Mouse (Mus musculus) right cerebral cortex, postnatal 25 days (tissue): ENCODE data around the gene Dmac2.

Experiments used
- DNase-seq: peaks from one replicate; pipeline ENCODE4 v3.0.0; 2022

The Dmac2 gene

DNA sequence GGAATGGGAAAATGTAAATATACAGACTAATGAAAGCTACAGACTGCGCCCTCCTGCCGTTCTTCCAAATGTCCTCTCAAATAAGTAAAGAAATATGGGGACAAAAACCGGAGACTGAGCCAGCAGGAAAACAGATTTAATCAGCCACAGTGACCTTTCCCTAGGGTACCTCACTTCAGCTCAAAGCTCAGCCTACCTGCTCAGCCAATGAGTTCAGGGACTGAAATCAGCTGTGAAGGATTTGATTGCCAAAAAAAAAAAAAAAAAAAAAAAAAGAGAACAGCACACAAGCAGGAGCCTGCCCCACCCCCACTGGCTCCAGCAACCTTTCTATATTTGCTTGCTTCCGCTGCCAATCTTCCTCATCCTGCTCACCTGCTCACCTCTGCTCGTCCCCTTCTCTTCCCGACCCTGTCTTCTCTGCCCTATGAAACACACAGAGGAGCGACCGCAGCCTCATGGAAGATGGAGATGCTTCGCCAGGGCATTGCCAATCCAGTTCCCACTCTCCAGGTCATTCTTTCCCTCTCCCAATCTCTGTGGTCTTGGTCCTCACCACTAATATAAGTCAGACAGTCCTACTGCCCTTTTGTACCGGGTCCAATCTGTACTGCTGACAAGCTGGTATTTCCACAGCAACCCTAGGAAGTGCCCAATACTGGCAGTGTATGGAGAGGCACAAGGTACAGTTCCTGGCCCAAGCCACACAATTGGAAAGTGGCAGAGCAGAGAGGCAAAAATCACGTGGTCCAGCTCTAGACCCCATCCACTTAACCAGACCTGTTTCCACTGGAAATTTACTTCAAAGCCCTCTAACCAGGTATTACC is 36.6 kb downstream of the Dmac2 start:
- no peak for DNase-seq

DNA sequence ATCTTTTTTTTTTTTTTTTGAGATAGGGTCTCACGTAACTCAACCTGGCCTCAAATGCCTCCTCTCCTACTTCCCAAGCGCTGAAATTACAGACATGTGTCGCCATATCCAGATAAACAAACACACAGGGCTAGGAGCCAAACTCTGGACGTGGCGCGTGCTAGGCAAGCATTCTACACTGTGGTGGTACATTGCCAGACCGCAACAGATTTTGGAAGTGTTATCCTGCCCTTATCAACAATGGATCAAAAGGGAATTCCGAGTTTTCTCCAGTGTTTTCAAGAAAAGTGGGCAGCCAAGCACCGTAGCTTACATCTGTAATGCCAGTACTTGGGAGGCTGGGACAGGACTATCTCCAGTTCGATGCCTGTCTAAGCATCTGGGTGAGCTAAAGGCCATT is 38.6 kb downstream of the Dmac2 start:
- no peak for DNase-seq

DNA sequence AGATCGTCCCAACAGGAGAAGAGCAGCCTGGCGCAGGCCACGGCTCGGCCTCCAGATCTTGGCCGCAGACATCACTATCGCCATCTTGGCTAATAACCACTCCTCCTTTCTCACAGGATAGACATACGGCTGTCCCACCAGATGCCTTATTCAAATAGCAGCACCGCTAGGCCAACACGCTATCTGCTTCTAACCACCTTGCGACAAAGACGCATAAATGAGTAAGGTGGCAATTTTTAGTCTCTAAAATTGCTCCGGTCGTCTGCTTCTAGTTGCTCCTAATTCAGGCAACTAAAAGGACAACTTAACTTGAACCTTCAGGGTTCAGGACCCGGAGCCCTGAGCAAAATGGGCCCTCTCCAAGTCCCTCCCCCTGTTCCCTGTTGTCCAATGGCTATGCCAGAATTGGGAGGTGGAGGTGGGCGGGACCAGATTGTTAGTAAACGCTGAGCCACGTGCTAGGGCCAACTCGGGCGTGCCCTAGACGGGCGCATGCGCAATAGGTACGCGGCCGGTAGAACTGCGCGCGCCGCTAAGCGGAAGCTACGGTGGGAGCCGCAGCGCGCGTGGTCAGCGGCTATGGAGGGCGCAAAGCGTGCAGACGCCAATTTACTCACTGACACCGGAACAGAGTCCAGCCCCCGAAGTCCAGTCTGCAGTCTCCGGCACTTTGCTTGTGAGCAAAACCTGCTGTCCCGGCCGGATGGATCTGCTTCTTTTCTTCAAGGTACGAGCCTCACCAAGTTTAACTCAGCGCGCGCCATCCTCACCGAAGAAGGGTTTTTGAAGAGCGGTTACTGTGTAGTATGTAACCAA is 39.7 kb downstream of the Dmac2 start, which contains the start of the genes Bckdha and Exosc5:
TSS of gene Bckdha (minus strand) at position 325 of the 816 bp plus-strand sequence.
TSS of gene Exosc5 (plus strand) at position 508 of the 816 bp plus-strand sequence.
- peak; percentile 99 for DNase-seq

DNA sequence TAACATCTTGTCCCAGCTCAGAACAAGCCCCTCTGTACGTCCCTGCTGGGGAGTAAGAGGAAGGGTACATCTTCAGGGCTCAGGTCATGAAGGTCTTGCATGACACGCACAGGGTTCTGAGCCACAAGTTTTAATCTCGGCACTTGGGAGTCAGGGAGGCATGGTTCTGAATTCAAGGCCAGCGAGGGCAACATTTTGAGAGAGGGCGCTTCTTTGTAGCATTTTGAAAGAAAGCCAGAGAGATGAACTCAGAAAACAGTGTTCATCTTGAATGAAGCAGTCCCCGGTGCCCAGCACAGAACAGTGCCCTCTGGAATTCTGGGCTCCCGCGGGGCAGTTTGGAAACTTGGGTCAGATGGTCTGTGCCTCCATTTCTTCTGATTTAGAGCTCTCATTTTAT is 47.2 kb downstream of the Dmac2 start:
- no peak for DNase-seq

DNA sequence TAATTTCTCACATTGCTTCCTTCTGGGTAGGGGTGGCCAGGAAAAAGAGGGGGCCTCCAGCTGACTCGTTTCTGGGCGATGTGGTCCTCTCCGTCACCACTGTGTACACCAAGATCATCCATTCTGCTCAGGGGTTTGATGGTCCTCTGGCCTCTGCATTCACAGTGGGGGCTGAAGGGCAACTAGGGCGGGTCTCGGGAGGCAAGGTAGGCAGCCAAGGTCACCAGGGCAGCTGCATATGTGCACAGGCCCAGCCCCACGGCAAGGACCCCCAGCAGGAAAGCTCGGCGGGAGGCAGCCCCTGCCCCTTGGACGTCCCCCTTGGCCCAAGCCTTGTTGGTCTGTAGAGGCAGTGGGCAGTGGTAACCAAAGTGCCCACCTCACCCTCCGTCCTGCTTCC is 49.9 kb downstream of the Dmac2 start:
- DNase-seq = no peak

DNA sequence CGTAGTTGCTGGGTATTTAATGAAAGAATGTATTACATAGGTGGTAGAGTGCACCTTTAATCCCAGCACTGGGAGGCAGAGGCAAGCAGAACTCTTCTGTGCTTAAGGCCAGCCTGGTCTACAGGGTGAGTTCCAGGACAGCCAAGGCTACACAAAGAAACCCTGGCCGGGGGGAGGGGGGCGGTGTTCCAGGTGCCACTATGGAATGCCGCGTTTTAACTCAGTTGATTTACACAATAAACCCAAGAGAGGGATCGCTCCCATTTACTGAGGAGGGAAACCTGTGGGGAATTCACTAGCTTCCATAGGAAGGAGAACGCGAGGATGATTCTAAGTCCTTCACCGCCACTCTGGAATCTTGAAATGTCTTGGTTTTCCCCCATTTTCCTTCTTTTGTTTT is 50.4 kb downstream of the Dmac2 start:
- DNase-seq = no peak

DNA sequence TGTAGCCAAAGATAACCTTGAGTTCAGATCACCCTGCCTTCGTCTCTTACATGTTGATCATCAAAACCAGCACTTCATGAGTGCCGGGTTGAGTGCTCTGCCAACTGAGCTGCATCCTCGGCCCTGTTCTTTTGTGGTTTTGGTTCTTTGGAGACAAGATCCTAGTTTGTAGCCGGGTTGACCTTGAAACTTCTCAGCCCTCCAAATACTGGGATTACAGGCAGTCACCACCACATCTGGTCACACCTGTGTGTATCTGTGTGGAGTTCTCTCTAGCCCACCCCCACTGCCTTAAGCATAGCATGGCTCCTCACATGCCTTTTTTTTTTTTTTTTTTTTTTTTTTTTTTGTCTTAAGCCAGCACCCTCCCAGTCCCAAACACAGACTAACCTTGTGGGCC is 50.9 kb downstream of the Dmac2 start:
- no peak for DNase-seq

DNA sequence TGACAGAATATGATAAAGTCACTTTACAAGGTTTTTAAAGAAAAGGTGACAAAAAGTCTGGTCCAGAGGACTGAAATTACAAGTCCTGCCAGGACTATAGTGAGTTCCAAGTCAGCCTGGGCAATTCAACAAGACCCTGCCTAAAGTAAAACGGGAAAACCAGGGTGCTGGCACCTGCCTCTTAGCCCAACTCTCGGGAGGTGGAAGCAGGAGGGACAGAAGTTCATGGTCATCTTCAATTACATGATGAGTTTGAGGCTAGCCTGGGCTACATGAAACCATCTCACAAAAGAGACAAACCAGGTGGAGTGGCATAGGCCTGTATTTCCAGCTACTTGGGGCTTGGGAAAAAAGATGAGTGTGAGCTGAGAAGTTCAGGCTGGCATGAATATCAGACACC is 52.5 kb downstream of the Dmac2 start:
- no peak for DNase-seq

DNA sequence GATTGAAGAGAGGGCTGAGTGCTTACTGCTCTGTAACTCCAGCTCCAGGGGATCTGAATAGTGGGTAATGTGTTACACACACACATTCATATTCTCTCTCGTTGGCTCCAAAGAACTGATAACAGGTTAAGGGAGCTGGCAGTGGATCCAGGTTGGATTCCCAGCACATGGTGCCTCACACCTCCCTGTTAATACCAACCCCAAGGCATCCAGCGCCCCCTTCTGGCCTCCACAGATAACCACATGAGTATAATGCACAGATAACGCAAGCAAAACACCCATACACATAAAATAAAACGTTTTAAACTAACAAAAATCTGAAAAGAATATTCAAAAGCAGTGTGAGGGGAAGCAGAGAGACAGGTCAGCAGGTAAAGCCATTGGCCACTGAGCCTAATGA is 53.2 kb downstream of the Dmac2 start:
- DNase-seq = no peak

DNA sequence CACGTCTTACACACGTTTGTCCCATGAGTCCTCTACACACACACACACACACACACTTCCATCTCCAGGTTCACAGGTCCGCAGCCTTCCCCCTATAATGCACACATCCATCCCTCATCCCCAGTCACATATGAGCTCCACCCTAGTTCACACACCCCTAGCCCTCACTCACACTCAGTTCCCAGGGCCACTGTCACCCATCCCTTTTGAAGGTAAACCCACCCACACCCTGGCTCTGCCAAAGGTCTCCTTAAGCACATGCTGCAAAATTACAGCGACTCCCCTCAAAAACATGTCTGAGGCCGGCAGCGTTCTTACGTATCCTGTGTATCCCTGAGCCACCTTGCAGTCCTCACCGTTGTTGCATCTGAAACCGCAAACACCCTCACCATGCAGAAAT is 55.1 kb downstream of the Dmac2 start:
- DNase-seq = no peak

DNA sequence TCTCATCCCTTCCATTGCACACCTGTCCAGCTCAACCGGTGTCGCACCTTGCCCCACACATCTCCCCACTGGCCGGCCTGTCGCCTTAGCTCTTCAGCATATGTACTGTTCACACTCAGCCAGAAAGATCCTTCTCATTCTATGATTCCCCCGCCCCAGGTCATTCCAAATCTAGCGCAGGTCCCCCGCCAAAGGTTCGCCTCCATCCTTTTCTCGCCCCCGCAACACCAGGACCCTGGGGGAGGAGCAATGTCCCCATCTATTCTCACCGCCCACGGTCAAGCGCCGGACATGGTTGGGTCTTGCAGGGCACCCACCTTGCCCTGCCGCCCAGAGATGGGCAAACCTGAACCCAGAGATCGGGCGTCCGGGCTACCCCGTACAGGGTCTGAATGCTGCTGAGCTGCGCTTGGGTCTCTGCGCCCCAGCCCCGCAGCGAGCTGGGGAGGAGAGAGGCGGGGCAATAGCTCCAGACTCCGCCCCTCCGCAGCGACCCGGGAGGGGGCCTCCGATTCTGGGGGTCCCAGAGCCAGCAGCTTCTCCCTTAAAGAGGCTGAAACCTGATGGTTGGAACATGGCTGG is 55.6 kb downstream of the Dmac2 start, which contains the start of gene Tmem91:
TSS of gene Tmem91 (minus strand) at position 448 of the 582 bp plus-strand sequence.
- DNase-seq = no peak
